Mouse (Mus musculus): ENCODE measurements around the gene Ddost.
"Not testable (repeated sequence)": the region's sequence is repeated elsewhere in the genome, so short reads cannot be mapped to it uniquely, and the experiment has no call there.

Ddost gene

DNA sequence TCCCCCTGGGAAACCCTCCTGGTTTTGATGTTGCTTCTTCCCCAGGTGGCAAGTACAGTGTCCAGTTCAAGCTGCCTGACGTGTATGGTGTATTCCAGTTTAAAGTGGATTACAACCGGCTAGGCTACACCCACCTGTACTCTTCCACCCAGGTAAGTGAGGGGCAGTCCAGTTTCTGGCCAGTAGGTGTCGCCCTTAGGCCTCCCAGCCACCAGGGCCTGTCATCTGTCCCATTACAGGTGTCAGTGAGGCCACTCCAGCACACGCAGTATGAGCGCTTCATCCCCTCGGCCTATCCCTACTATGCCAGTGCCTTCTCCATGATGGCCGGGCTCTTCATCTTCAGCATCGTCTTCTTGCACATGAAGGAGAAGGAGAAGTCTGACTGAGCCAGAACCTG is 7.1 kb downstream of the Ddost start:
- no peak for DNase-seq (ENCODE audit: low spot score in 2 of 2)

DNA sequence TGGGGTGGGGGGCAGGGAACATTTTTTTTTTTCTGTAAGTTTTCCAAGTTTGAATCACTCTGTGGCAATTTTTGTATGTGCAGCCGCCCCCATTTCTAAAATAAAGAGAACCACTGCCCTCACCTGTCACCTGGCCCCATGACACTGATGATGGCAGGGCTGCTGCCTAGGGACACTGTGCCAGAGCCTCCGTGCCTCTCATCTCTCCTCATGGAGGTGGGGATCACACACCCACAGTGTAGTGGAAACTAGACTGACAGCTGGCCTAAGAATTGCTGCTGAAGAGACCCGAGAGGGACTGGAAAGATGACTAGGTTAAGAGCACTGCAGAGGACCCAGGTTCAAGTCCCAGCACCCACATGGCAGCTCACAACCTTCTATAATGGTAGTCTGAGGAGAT is 7.6 kb downstream of the Ddost start:
- no peak for DNase-seq (ENCODE audit: low spot score in 2 of 2)

DNA sequence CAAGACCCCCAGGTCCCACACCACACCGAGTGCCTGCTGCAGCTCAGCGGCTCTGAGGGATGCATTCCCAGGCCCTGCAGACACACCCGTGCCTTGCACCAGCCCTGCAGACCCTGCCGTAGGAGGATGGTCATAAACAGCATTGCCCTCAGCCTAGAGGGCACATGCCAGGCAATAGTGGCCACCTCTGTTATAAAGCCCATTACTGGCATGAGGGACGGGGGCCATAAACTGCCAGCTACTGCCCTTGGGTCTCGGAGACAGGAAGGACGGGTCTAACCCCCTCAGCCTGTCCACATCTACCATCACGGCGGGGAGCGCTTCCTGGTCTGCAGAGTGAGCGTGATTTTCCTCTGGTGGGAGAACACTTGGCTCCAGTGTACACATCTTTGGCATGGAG is 8.5 kb downstream of the Ddost start:
- DNase-seq (ENCODE audit: low spot score in 2 of 2): no peak

DNA sequence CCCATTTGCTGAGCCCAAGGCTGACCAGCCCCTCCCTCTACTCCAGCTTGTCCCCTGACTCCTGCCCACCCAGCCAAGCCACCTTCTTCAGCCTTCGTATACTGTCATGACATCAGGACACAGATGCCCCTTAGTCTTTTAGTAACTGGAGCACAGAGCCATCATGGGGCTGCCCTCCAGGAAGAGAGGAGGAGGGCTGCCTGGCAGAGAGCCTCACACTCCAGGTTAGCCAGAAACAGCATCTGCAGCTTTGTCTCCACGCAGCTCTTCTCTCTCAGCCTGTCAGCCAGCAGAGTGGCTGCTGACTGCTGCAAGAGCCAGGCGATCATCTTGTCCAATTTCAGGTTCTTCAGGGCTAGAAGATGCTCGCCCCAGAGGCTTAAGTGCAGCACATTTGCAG is 9.3 kb downstream of the Ddost start:
- no peak for DNase-seq (ENCODE audit: low spot score in 2 of 2)

DNA sequence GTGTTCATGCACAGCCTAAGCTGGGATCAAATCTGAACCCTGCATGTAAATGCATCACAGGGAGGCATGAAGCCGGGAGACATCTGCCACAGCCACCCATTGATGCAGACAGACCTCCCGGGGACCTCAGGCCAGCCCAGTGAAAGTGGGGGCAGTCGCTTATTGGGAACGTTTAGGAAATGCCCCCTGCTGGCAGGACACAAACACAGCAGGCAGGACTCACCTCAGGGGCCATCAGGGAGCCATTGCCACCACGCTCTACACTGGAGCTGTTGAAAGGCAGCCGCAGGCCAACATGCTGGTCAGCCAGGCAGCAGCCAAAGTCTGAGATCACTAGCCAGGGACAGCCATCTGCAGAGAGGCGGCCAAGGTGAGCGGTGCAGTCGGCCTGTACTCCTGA is 11.3 kb downstream of the Ddost start:
- no peak for DNase-seq (ENCODE audit: low spot score in 2 of 2)

DNA sequence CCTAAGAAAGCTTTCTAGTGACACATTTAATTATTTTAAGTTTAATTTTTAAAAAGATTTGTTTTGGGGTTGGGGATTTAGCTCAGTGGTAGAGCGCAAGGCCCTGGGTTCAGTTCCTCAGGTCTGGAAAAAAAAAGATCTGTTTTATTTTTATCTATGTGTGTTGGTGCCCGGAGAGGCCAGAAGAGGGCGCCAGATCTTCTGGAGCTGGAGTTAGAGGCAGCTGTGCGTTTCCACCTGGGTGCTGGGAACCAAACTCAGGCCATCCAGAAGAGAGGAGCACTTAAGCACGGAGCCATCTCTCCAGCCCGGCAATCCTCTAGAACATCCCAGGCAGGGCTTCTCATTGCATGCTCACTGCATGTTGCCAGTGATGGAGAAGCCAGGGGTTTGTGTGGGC is 11.8 kb downstream of the Ddost start:
- DNase-seq (ENCODE audit: low spot score in 2 of 2): no peak

DNA sequence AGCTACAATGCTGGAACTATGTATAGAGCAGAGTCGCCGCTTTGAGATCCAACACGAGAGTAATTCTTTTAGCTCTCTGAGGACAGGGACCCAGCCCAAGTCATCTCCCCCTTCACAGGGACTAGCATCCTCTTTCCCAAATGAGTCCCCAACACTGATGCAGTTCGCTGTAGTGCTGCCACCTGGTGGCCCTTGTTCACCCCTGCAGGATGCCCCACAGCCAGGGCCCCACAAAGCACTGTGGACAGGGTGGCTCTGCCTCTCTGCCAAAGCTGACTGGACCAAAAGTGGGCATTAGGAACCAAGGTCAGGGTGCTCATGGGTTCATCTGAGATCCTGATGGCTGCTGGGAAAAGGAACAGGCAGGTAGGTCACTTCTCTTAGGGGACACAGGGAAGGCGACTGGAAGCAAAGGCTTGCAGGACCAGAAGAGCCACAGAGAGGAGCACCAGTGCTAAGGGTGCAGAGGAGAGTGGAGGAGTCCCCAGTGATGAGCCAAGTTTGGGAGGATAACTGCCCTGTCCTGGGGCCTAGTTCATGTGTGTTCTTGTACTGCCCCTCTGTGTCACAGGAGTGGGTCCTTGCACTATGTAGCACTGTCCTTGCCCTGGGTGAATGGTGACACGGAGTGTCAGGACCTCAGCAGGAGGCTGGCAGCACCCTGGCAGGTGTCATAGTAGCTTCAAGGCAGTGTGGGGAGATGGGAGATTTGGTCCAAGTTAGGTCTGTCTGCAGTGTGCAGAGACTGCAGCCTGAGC is 14.2 kb downstream of the Ddost start:
- DNase-seq (ENCODE audit: low spot score in 2 of 2): no peak

DNA sequence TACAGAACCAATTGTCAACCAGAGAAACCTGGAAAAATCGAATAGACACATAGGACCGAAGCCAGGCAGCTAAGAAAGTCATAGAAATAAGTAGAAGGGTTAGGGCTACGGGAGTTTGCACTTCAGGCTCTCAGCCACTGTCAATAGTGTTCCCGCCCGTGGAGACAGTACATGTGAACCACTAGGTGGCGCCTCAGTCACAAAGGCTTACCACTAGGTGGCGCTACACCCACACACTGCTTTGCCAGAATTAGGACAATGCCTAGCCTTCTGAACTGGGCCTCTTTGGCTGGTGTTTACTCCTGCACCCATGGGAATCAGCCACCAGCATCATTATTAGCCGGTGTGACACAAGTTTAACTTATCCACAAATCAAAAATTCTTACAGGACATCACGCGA is 15.0 kb downstream of the Ddost start:
- DNase-seq (ENCODE audit: low spot score in 2 of 2): peak; percentile 72 to 84

DNA sequence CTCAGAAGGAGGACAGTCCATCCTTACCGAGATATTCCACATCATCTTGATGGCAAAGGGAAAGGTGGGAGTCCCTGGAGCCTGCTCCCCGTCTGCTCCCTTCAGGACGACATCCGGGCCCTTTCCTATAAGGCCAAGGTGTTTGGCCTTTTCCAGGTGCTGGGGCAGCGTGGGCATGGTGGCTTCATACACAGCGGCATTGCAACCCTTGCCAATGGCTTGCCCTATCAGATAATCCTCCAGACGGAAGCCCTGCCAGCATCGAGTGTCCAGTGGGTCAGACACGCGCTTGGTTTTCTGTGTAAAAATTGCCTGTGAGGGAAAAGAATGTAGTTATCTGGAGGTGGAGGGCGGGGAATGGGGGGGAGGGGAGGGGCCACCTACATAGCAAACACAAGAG is 16.2 kb downstream of the Ddost start:
- no peak for DNase-seq (ENCODE audit: low spot score in 2 of 2)

DNA sequence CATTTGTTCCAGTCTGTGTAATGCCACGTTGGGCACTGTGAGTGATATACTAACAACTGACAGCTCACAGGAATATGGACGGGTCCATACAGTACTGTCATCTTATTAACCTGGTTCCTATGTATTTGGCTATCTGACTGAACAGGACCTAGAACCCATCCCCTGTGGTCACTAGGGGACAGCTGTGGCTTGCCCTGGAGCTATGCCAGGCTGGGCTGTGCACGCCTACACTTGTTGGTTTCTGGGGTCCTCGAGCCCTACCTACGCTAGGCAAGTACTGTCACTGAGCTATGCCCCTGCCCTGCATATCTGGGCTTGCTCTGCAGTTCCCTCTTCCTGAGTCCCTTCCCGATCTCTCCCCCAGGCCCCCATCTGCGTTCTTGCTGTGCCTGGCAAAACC is 17.0 kb downstream of the Ddost start:
- DNase-seq (ENCODE audit: low spot score in 2 of 2): no peak

DNA sequence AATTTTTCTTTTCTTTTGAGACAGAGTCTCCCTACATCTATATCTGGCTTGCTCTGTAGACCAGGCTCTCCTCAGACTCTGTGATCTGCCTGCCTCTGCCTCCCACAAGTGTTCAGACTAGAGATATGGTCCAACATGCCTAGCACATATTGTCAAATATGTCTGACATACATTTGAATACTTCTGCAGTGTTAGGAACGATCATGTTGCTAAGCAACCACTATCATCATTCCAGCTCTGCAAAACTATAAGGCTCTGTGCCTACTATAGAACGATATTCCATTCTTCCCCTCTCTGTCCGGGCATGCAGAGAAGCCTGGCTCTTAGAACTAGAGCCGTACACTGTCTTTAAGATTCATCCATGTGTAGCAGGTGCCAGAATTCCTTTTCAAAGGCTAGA is 18.2 kb downstream of the Ddost start:
- no peak for DNase-seq (ENCODE audit: low spot score in 2 of 2)

DNA sequence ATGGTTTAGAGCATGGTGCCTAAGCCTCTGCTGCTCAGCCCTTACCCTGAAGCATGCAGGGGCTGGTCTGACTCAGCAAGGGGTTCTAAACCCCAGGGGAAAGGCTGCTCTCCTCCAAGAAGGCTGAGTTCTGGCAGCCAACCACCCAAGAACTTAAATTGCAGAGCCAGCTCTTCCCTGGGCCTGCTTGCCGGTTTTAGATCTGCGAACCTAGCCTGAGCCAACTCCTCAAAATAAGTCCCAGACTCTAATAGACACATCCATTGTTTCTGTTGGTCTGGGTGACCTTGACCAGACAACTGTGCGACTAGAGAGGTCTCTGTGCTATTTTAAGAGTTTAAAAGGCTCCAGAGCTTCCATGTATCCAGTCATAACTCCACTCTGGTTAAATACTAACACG is 19.2 kb downstream of the Ddost start:
- DNase-seq (ENCODE audit: low spot score in 2 of 2): no peak

DNA sequence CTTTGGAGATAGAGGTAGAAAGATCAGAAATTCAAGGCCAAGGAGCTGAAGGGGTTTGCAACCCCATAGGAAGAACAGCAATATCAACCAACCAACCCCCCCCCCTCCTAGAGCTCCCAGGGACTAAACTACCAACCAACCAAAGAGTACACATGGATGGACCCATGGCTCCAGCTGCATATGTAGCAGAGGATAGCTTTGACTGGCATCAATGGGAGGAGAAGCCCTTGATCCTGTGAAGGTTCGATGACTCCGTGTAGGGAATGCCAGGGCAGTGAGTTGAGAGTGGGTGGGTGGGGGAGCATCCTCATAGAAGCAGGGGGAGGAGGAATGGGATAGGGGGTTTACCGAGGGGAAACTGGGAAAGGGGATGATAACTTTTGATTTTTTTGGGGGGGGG is 19.9 kb downstream of the Ddost start:
- DNase-seq (ENCODE audit: low spot score in 2 of 2): no peak

DNA sequence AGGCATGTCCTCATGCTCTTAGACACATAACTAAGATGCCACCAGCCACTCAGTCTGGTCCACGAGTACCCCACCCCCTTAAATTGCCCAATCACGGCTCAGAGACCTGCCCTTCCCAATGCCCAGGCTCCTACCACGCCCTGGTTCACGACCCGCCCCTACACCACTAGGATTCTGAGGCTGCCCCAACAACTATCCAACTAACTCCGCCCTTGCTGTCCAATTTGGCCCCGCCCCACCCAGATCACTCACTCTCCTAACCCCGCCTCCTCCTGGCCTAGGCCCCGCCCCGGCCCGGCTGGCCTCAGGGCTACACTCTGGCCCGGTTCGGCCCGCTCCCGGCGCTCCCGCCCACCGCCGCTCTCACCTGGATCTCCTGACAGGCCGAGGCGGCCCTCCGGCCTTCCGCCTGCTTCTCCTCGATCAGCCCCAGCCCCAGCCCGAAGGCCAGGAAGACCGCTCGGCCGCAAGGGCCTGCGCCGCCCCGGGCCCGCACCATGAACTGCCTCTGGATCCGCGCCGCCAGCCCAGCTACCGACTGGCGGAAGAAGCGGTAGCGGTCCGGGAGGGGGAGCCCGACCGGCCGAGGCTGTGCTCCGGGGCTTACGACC is 21.0 kb downstream of the Ddost start:
- DNase-seq (ENCODE audit: low spot score in 2 of 2): peak; percentile 94 to 96

DNA sequence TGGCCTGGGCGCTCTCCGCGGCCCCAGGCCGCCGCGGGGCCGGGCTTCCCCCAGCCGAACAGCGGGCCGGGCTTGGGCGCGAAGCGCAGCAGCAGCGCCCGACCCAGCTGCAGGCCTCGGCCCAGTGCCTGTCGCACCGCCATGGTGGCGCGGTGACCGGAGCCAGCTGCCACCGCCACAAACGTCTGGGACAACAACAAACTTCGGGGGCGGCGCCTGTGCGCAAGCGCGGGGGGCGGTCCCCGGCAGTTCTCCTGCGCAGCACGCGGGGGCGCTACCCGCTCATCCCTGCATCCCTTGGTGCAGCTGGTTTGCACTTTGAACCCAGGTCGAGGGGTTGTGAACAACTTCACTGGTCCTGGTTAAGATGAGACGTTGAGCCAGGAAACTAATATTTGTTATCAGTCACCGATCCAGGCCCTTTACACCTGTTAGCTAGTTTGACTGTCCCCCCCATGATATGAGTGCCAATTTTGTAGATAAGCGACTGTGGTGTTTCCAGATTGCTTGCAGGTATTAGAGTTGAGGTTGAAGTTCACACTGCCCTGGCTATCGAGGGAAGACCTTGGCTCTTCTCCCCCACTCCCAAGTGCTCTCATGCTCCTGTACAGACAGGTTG is 21.7 kb downstream of the Ddost start, which contains the start of gene Pink1:
Pink1 (minus strand) TSS at position 231 of the 619 bp plus-strand sequence.
- DNase-seq (ENCODE audit: low spot score in 2 of 2): peak; percentile 87 to 89

DNA sequence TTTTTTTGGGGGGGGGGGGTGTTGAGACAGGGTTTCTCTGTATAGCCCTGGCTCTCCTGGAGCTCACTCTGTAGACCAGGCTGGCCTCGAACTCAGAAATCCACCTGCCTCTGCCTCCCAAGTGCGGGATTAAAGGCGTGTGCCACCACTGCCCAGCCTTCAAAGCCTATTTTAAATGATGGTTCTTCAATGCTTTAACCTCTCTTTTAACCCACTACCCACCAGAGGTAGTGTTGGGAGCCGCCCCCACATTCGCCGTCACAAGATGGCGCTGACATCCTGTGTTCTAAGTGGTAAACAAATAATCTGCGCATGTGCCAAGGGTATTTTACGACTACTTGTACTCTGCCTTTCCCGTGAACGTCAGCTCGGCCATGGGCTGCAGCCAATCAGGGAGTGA is 22.6 kb downstream of the Ddost start:
- not testable (repeated sequence) for DNase-seq (ENCODE audit: low spot score in 2 of 2)

DNA sequence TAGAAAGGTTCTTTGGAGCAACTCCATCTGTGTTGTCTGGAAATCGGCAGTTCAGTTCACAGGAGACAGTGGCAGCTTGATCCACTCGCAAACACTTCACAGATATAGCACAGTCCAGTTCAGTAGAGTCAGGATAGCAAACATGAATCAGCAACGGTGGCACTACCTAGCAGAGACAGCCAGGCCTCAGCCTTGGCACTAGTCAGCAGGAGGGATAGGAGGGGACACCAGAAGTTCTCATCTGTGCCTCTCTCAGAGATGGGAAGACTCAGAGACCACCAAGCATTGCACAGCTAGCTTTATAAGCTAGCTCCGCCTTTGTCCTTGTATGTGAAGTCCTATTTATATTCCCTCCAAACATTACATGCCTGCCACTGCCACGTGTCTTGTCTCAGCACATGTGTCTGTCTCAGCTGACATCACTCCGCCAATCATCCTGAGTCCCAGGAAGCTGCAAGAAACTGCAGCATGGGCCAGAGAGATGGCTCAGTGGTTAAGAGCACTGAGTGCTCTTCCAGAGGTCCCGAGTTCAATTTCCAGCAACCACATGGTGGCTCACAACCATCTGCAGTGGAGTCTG is 23.5 kb downstream of the Ddost start:
- DNase-seq (ENCODE audit: low spot score in 2 of 2): no peak

DNA sequence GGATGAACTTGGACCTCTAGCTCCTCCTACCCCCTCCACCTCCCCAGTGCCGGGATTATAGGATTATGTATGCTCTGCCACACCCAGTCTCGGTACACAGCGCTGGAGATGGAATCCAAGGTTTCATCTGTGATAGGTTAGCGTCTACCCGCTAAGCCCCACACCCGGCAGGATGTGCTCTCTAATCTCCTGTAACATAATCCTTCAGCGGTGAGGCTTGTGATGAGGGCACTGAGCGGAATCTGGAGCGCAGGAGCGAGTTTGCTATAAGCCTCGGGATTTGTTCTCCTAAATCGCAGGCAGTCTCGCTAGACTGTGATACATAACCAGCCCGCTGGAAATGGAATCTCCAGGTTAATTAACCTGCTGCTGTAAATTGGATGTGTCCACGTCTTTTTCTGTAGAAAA is 25.7 kb downstream of the Ddost start:
- DNase-seq (ENCODE audit: low spot score in 2 of 2): no peak

DNA sequence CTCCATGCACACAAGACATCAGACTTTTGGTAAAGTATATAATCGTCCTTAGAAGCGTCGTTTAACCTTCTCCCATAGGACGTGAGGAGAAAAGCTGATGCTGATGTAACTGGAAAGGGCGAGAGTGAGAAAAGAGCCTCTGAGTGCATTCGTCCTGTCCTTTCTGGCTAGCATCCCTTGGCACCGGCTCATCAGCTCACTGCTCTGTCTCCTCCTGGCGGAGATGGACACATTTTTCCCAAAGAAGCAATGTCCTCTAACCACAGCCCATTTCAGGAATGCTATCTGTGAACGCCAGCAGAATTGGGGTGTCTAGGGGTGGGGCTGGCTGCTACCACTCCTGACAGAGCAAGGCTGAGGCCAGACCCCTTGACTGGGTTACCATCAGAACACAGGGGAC is 27.1 kb downstream of the Ddost start:
- no peak for DNase-seq (ENCODE audit: low spot score in 2 of 2)

DNA sequence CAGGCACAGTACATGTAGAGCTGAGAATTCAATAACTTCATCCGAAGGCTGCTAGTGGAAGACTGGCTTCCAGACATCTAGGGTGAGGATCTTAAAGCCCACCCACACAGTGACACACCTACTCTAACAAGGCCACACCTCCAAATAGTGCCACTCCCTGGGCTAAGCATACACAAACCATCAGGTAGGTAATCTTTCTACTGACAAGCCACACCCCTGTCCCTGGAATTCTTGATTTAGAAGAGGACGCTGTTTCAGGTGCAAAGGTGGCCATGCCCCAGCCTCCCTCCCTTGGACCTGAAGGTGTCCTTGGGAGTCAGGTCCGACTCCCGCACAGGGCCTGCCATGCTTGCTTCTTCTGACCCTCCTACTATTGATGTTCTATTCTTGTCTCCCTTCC is 28.6 kb downstream of the Ddost start:
- no peak for DNase-seq (ENCODE audit: low spot score in 2 of 2)

DNA sequence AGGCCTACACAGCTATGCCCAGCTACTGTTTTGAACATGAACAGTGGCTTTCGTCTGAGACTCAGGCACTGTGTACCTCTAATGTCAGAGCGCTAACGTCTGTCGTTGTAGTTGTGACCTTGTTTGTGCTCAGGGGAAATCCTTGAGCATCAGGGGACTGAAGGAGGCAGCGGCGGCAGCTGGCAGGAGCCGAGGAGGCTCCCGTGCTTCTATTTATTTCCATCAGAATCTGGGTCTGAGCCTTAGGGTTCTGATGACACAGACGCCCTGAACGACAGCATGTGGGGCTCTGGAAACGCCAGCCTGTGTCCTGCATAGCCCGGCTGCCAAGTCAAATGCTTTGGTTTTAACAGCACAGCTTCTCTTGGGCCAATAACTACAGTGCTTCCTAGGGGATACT is 30.5 kb downstream of the Ddost start:
- DNase-seq (ENCODE audit: low spot score in 2 of 2): no peak

DNA sequence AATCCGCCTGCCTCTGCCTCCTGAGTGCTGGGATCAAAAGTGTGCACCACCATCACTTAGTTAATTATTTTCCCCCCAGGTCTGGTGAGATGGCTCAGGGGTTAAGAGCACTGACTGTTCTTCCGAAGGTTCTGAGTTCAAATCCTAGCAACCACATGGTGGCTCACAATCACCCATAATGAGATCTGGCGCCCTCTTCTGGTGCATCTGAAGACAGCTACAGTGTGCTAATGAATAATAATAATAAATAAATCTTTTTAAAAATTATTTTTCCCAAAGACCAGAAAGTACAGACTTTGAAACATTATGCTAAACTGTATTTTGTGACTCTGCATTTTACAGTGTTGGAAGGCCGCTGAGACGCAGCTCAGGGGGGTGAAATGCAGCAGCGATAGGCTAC is 31.1 kb downstream of the Ddost start:
- DNase-seq (ENCODE audit: low spot score in 2 of 2): no peak

DNA sequence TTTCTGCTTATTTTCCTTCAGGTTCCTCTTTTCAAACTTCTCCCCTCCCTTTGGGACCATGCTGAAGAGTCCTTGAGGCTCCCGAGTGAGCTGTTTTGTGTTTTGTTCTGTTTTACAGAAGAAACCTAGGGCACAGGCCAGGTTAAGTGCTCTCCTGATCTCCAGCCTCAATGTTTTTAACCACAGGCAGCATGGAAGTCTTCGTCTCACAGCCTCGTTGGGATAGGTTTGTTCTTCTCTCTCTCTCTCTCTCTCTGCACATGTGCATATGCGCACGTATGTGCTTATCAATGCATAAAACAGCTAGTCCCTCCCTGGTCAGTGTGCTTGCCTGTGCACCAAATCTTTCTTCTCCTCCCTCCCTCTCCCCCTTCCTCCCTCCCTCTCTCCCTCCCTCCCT is 32.3 kb downstream of the Ddost start:
- DNase-seq (ENCODE audit: low spot score in 2 of 2): no peak
